Mouse (Mus musculus): Measurements from ENCODE around the gene Arl8b.

The Arl8b gene

GRCm38 (mm10) chr6:108784796-108785195, 1.9 kb downstream of the Arl8b start:
- no peak for DNase-seq (ENCODE audit: low spot score in 2 of 2)

- DNase-seq (ENCODE audit: low spot score in 2 of 2) = no peak
Observed at GRCm38 (mm10) chr6:108785551-108785950, 2.7 kb downstream of the Arl8b start.

GRCm38 (mm10) chr6:108791498-108791897, 8.6 kb downstream of the Arl8b start:
- DNase-seq (ENCODE audit: low spot score in 2 of 2) = no peak

- no peak for DNase-seq (ENCODE audit: low spot score in 2 of 2)
Observed at GRCm38 (mm10) chr6:108795912-108796311, 13.0 kb downstream of the Arl8b start.

- DNase-seq (ENCODE audit: low spot score in 2 of 2) = no peak
Observed at GRCm38 (mm10) chr6:108796706-108797105, 13.8 kb downstream of the Arl8b start.

GRCm38 (mm10) chr6:108805194-108805593, 22.3 kb downstream of the Arl8b start:
- no peak for DNase-seq (ENCODE audit: low spot score in 2 of 2)

GRCm38 (mm10) chr6:108805871-108806270, 23.0 kb downstream of the Arl8b start:
- DNase-seq (ENCODE audit: low spot score in 2 of 2) = no peak

GRCm38 (mm10) chr6:108807446-108807845, 24.5 kb downstream of the Arl8b start:
- no peak for DNase-seq (ENCODE audit: low spot score in 2 of 2)

GRCm38 (mm10) chr6:108808786-108809185, 25.9 kb downstream of the Arl8b start:
- no peak for DNase-seq (ENCODE audit: low spot score in 2 of 2)

- DNase-seq (ENCODE audit: low spot score in 2 of 2) = no peak
Observed at GRCm38 (mm10) chr6:108810237-108810636, 27.3 kb downstream of the Arl8b start.

GRCm38 (mm10) chr6:108812134-108812533, 29.2 kb downstream of the Arl8b start:
- no peak for DNase-seq (ENCODE audit: low spot score in 2 of 2)

GRCm38 (mm10) chr6:108817510-108817909, 34.6 kb downstream of the Arl8b start:
- no peak for DNase-seq (ENCODE audit: low spot score in 2 of 2)

- no peak for DNase-seq (ENCODE audit: low spot score in 2 of 2)
Observed at GRCm38 (mm10) chr6:108824816-108825545, 42.1 kb downstream of the Arl8b start.

- DNase-seq (ENCODE audit: low spot score in 2 of 2) = no peak
Observed at GRCm38 (mm10) chr6:108826070-108826469, 43.2 kb downstream of the Arl8b start.

GRCm38 (mm10) chr6:108827336-108827920, 44.5 kb downstream of the Arl8b start:
- DNase-seq (ENCODE audit: low spot score in 2 of 2) = no peak

- DNase-seq (ENCODE audit: low spot score in 2 of 2) = peak; percentile 98 to 99
Observed at GRCm38 (mm10) chr6:108828234-108828868, 45.5 kb downstream of the Arl8b start, which contains the start of gene Edem1. Gene Edem1 (plus strand): TSS chr6:108828641.

GRCm38 (mm10) chr6:108828872-108829271, 46.0 kb downstream of the Arl8b start:
- DNase-seq (ENCODE audit: low spot score in 2 of 2) = no peak

GRCm38 (mm10) chr6:108829386-108830370, 46.8 kb downstream of the Arl8b start:
- no peak for DNase-seq (ENCODE audit: low spot score in 2 of 2)

GRCm38 (mm10) chr6:108832170-108832569, 49.3 kb downstream of the Arl8b start:
- DNase-seq (ENCODE audit: low spot score in 2 of 2) = no peak

- no peak for DNase-seq (ENCODE audit: low spot score in 2 of 2)
Observed at GRCm38 (mm10) chr6:108832989-108833388, 50.1 kb downstream of the Arl8b start.

GRCm38 (mm10) chr6:108833963-108834697, 51.2 kb downstream of the Arl8b start:
- no peak for DNase-seq (ENCODE audit: low spot score in 2 of 2)
